Mouse (Mus musculus) urinary bladder, adult 18-20 months (tissue): ENCODE data around the gene Lyar.

Experiments used
- DNase-seq, 2 experiments: peaks; one replicate each; pipeline ENCODE4 v3.0.0; 2022; ENCODE audit warnings: low spot score in 2 of 2, mixed read lengths in 2 of 2

Lyar gene

GRCm38 (mm10) chr5:38220328-38220912 is at the start of gene Lyar, which contains the start of gene Zbtb49:
Lyar (plus strand) TSS chr5:38220470.
Zbtb49 (minus strand) TSS chr5:38220457.
- peak; percentile 90 to 96 for DNase-seq

DNA sequence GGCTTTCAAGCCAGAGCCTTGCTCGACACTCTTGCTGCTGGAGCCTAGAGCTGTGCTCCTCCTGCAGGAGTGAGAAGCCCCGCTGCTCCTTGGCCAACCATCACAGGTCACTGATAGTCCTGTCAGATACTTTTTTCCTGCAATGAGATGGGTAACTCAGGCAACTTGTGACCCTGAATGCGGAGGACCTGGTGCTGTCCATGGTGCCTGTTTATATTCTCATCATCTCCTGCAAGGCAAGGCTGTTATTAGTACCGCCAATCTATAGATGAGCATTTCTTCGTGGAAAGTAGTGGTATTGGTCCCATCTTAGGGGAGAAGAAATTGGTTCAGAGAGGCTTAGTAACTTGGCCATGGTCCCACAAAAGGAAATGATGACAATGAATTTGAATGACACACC is 46.5 kb upstream of the Lyar start:
- no peak for DNase-seq

- no peak for DNase-seq
Measured at GRCm38 (mm10) chr5:38174256-38174912, 45.9 kb upstream of the Lyar start.

GRCm38 (mm10) chr5:38184688-38185285 is 35.5 kb upstream of the Lyar start:
- no peak for DNase-seq

DNA sequence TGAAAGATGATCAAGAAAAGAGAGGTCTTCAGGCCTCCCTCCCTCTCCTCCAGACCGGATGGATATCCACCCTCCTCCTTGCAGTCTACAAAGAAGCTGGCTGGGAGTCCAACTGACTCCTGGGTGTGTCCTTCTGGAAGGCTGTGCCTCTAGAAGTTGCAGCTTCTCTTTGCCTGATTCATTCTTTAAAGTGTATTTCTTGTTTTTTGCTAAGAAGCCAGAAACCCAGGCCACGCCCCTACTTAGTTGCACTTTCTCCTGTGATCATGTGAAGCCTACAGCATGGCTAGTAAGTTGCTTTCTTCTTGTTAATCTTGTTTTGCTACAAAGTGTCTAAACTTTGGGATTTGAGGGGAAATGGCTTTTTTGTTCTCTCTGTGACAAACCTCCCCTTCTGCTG is 33.3 kb upstream of the Lyar start:
- DNase-seq, result no peak

GRCm38 (mm10) chr5:38190907-38191306 is 29.4 kb upstream of the Lyar start:
- no peak for DNase-seq

DNA sequence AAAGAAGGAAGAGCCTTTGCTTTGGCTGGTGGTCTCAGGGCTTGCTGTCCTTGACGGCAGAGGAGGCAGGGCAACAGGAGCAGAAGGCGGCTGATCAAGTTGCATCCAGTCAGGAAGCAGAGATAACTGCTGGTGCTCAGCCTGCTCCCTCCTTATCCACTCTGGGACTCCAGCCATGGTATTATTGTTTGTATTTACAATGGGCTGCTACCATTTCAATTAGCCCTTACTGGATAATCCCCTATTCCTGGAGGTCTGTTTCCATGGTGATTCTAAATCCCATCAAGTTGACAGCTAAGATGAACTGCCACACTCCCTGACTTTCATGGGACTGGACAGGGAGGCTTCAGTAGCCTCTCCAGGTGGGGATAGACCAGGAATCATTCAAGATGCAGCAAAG is 25.3 kb upstream of the Lyar start:
- DNase-seq, result no peak

DNA sequence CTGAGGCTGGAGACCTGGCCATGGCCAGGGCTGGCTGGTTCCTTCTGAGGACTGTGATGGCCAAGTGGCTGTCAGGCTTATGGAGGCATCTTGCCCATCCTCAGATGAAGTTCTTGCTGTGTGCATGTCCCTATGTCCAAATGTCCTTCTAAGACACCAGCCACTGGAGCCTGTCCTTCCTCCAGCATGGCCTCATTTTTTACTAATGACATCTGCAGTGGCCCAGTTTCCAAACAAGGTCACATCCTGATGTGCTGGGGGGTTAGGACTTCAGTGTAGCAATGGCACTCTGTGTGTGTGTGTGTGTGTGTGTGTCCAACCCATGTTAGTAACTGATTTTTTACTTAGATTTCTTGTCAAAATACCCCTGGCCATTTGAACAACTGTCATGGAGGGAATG is 24.3 kb upstream of the Lyar start:
- DNase-seq, result no peak

GRCm38 (mm10) chr5:38196821-38197481 is 23.3 kb upstream of the Lyar start:
- no peak for DNase-seq

DNA sequence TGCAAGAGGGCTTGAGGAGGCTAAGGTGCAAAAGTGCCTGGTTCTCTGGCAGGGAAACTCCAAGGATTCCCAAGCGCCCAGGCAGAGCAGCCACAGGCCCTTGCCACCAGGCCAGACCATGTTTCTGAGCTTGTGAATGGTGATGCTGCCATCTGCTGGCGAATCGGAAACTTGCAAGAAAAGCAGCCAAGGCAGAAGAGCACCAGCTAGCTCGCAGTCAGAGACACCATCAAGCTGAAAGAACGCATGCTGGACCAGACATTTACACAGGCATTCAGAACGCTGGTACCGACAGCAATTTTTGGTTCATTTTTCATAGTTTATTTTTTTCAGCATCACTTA is 22.8 kb upstream of the Lyar start:
- DNase-seq, result peak; percentile 56 to 71

DNA sequence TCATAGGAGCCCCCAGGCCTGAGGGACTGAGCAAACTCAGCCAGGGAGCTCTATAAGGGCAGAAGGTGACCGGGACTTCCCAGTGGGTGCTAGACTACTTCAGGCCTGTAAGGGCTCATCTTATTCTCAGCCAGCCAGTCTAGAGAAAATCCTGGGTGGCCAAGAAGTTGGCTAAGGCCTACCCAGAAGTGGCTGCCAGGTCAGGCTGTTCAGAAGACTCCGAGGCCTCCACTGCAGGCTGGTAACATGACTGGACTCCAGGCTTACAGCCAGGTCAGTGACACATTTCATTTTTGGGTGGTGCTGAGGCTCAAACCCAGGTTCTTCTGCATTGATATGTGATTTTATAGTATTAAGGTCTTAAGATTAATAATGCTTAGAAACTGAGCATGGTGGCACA is 20.6 kb upstream of the Lyar start:
- no peak for DNase-seq

- DNase-seq, result no peak
Measured at GRCm38 (mm10) chr5:38205303-38205726, 15.0 kb upstream of the Lyar start.

- DNase-seq, result no peak
Measured at GRCm38 (mm10) chr5:38208985-38209384, 11.3 kb upstream of the Lyar start.

GRCm38 (mm10) chr5:38211691-38212090 is 8.6 kb upstream of the Lyar start:
- no peak for DNase-seq

DNA sequence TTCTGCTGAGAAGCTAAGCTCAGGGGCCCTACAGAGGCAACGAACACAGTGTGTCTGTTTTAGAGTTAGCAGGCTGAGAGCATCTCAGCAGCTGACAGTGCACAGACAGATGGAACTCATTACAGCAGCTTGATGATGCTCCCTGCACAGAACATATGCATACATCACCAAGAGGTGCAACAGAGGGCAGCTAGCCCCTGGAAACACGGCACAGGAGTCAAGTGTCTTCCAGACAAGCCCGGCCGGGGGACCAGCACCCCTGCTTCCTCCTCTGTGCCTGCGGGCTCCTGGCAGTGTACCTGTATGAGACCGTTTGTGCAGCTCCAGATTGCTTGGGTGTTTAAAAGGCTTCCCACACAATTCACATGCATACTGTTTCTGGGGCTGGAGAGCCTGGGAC is 7.3 kb upstream of the Lyar start:
- no peak for DNase-seq

GRCm38 (mm10) chr5:38219771-38220307 is 431 bp upstream of the Lyar start:
- DNase-seq, result no peak

DNA sequence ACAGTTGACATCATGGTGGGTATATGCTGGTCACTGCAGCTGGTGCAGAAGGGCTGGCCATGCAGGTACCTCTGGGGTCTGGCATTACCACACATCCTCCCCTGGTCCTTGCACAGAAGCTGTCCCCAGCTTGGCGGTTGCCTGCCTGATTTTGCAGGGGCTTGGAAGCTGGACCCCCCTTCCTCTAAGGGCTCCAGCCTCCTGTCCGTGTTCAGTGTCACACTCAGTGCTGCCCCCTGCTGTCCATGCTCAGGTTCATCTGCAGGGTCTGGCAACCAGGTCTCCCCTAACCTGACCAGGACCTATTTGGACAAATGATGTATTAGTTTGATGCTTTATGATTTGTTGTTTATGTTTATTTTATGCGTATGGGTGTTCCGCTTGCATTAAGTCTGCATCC is 15.2 kb downstream of the Lyar start:
- DNase-seq, result peak in 1 of 2 experiments; percentile 17

DNA sequence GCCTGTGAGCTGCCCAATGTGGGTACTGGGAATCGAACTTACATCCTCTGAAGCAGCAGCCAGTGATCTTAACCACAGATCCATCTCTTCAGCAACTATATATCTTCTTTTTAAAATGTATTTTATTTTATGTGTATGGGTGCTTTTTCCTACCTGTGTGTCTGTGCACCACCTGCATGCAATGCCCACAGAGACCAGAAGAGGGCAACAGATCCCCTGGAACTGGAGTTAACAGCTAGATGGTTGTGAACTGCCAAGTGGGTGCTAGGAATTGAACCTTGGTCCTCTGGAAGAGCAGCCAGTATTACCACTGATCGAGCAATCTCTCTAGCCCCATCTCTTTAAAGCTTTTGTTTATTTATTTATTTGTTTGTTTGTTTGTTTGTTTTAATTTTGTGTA is 16.4 kb downstream of the Lyar start:
- no peak for DNase-seq

DNA sequence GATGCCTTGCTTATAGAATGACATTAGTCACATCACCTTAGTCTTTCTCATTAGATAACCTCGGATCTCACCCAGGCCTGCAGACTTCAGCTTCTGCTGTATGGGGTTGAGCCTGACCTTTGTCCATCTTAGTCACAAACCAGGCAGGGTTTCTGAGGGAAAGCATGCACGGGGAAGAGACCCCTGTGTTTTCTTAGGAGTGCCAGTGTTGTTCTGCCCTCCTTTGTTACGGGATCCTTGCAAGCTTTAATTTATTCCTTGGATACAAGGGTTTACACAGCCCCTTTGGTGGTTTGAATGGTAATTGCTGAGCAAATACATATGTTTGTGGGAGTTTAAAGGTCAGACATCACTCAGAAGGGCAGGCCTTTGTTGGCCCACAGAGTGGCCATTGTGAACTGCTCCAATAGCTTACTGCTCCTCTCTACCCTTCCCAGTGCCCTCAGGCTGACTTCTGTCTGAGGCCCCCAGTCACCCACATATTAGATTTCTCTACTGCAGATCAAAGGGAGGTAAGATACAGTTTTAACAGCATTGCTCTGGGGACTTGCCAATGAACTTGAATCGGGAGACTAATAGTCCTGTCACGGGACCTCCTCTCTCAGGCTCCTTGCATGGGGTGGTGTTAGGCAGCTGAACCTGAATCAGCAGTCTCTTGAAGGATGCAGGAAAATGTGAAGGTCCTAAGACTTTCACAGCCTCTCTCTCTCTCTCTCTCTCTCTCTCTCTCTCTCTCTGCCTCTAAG is 20.6 kb downstream of the Lyar start:
- DNase-seq, result no peak

- no peak for DNase-seq
Measured at GRCm38 (mm10) chr5:38241473-38241834, 21.2 kb downstream of the Lyar start.

DNA sequence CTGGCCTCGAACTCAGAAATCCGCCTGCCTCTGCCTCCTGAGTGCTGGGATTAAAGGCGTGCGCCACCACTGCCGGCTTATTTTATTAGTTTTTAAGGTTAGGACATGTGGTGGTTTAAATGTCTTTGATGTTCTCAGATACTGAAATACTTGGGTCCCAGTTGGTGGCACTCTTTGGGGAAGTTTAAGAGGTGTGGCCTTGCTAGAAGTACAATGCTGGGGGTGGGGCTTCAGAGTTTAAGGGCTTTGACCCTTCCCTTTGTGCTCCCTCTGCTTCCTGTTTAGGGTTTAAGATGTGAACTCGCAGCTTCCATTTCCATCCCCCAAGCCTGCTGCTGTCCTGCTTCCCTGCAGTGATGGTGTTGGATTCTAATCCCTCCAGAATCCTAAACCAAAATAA is 21.7 kb downstream of the Lyar start:
- DNase-seq, result no peak

- no peak for DNase-seq
Measured at GRCm38 (mm10) chr5:38255195-38255594, 34.9 kb downstream of the Lyar start.
